Mouse (Mus musculus) heart, postnatal 0 days (tissue): ENCODE data around the gene Shisa3.

Experiments
- CTCF ChIP-seq: IDR thresholded peaks from 2 replicates; pipeline ENCODE4 v1.5.1; 2016; ENCODE audit warnings: antibody characterized with exemption, control low read depth, low read depth
- EP300 ChIP-seq: IDR thresholded peaks from 2 replicates; pipeline ENCODE4 v1.6.1; 2016; ENCODE audit warnings: antibody characterized with exemption, low read depth

- TF ChIP-seq CTCF (peak; percentile 28), EP300 (no peak)
These were observed 39.9 kb downstream of the Shisa3 start for GRCm38 (mm10) chr5:67647568-67647967.
